Mouse (Mus musculus) granulocyte monocyte progenitor cell, adult 5-6 weeks (primary cell): ENCODE data around the gene Adamtsl1. TPM values are rescaled to one million over a fixed set of nuclear protein-coding genes. Genes with fewer than 3 reads are reported as not detected.
A peak's percentile ranks its signal among the peaks of the same experiment; 100 is the strongest.

Experiments used
- ATAC-seq: replicated peaks from 2 replicates; pipeline ENCODE4 v1.8.0; 2016; ENCODE audit warnings: mild to moderate bottlenecking, moderate TSS enrichment, inconsistent platforms; ENCODE audit not compliant: poor library complexity, severe bottlenecking
- total RNA-seq, 2 experiments: library from RNA; stranded (forward) in 1 of 2; stranded (reverse) in 1 of 2; fragments of 200-712, 200-1000 nt in 1 of 2; fragments of >200 nt in 1 of 2; fragmentation: Nextera tagmentation in 1 of 2; gene quantifications; 2 replicates each; pipeline ENCODE4 v1.2.3; 2014 to 2017

Adamtsl1 gene
- total RNA-seq, 2 experiments from 2014 or later, result not detected

DNA sequence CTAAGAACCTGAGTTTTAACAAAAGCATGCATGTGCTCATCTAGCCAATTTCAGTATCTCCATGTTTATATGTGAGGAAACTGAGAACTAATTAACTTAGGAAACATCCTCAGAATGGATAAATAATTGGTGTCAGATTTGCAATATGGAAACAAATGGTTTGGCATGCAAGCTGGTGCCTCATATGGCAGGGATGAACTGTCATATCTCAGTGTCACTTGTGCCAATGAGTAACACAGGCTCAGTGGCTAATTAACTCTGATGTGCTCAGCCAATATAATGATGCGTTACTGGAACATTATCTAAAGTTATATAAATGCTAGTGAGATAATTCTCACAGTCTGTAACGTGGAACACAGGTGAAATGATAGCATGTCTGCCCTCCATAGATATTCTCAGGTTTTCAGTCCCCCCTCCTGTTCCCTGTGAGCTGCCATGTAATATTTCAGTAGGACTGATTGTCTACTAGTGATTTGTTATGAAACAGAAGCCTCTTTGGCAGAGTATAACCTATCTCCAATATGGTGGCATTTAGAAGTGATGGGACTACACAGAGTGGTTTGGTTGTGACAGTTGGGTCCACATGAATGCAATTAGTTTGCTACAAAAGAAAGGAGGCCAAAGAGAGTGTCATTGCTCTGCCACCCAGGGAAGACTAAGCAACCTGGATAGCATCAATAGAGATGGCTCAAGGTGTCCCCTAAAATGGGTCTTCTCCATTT, 376.1 kb downstream of the Adamtsl1 start:
- no peak for ATAC-seq

- ATAC-seq, result no peak
Observed at GRCm38 (mm10) chr4:85901316-85901715, 387.3 kb downstream of the Adamtsl1 start.

DNA sequence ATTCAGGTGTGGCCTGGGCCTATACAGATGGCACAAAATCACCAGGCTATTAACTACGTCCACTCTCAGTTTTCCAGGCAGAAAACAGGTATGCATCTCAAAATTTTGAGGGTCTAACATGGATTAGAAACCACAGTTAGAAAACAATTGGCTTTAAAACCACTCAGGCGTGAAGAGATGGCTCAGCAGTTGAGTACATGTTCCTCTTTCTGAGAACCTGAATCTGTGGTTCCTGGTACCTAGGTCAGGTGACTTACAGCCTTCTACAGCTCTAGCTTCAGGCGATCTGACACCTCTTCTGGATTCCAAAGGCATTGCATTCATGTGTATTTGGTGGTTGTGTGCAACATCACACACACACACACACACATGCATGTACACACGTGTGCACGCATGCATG, 390.2 kb downstream of the Adamtsl1 start:
- no peak for ATAC-seq

GRCm38 (mm10) chr4:85916034-85916433, 402.1 kb downstream of the Adamtsl1 start:
- ATAC-seq, result no peak

- no peak for ATAC-seq
Observed at GRCm38 (mm10) chr4:85918366-85918765, 404.4 kb downstream of the Adamtsl1 start.

DNA sequence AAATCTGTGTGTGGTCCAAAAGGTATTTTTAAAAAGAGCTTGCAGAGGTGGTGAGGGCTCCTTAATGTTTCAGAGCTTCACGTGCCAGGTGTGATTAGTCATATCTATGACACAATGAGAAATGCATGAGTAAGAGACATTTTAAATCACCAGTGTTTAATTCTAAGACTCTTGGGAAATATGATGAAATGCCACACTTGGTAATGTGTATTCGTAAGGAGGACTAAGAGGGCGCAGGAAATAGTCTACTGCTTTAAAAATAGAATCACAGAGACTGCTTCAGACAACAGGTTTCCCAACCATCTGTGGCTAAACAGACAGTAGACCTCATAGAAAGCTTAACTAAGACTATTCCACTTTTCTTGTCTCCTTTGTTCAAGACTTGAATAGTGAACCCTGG, 406.5 kb downstream of the Adamtsl1 start:
- 0 out of 2 replicates have a peak, but pooled peaks have one; percentile 14 for ATAC-seq

GRCm38 (mm10) chr4:85922741-85923140, 408.8 kb downstream of the Adamtsl1 start:
- no peak for ATAC-seq

- no peak for ATAC-seq
Observed at GRCm38 (mm10) chr4:85932129-85932528, 418.2 kb downstream of the Adamtsl1 start.

DNA sequence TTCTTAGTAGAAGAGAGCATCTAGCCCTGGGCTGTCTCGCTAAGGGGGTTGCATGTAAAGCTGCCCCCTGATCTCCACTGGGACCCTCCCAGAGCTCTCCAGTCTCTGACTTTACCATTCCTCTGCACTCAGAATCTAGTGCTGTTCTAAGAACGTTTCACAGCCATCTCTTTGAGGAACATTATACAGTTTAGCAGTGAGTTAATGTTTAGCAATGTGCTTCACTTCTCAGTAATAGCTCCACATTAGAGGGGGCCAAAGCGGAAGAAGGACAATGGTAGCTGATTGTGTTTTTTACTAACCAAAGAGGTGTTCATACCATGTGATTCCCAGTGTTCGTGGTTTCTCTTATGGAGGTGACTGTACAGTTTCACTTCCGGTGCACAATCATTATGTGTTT, 425.5 kb downstream of the Adamtsl1 start:
- no peak; the same call in 1 of the 2 replicates for ATAC-seq

GRCm38 (mm10) chr4:85941857-85942256, 427.9 kb downstream of the Adamtsl1 start:
- ATAC-seq, result no peak

- peak; percentile 94 for ATAC-seq
Observed at GRCm38 (mm10) chr4:85953590-85953989, 439.6 kb downstream of the Adamtsl1 start.

- ATAC-seq, result no peak
Observed at GRCm38 (mm10) chr4:85955387-85955786, 441.4 kb downstream of the Adamtsl1 start.

GRCm38 (mm10) chr4:85957266-85957665, 443.3 kb downstream of the Adamtsl1 start:
- no peak for ATAC-seq

DNA sequence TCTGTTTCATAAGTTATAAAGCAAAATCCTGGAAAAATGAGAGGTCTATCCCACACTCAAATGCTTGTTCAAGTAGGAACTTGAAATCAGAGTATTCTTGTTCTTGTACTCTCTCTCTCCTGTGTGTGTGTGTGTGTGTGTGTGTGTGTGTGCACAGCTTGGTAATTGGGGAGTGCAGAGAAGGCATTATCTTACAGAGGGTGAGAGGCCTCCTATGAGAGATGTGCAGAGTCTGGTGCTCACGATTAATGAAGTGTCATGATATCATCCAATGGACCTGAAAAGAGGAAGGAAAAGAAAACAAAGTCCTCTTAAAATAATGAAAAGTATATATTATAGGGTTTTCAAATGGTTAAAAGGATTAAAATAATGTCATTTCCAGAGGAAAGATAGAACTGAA, 443.9 kb downstream of the Adamtsl1 start:
- ATAC-seq, result no peak

GRCm38 (mm10) chr4:85959019-85959418, 445.0 kb downstream of the Adamtsl1 start:
- ATAC-seq, result no peak

- ATAC-seq, result no peak
Observed at GRCm38 (mm10) chr4:85976188-85976587, 462.2 kb downstream of the Adamtsl1 start.

DNA sequence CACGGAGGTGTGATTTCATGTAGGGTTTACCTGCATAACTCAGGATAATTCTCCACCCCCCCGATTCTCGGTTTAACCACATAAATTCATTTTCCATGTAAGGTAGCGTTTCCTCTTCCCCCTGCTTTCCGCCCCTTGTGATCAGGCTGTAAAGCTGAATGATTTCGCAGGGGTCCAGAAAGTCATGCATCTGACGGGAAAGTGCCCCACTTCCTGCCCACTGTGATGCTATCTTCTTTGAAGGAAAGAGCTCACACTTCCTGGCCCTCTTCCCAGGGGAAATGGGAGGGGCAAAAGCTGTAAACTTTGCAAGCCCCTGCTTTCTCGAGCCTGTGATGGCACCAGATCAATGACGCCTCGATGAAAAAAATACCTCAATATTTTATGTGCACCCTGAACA, 465.2 kb downstream of the Adamtsl1 start:
- ATAC-seq, result no peak

- ATAC-seq, result no peak
Observed at GRCm38 (mm10) chr4:86006596-86006995, 492.6 kb downstream of the Adamtsl1 start.

DNA sequence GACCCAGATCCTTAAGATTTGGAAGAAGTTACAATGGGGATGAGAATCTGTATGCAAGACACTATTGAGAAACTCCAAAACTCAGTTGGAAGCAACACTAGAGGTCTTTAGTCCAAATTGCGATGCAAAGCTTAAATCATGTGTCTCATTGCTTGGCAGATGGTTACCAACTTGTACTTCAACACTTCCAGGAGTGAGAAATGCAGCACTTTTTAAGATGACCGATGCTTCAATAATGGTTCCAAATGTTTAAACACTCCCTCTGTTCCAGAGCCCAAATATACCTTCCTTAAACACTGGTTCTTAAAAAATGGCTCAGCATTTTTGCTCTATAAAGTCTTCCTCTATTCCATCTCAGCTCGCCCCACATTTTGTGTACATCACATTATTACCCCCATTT, 499.7 kb downstream of the Adamtsl1 start:
- ATAC-seq, result no peak

GRCm38 (mm10) chr4:86018928-86019327, 505.0 kb downstream of the Adamtsl1 start:
- ATAC-seq, result no peak

DNA sequence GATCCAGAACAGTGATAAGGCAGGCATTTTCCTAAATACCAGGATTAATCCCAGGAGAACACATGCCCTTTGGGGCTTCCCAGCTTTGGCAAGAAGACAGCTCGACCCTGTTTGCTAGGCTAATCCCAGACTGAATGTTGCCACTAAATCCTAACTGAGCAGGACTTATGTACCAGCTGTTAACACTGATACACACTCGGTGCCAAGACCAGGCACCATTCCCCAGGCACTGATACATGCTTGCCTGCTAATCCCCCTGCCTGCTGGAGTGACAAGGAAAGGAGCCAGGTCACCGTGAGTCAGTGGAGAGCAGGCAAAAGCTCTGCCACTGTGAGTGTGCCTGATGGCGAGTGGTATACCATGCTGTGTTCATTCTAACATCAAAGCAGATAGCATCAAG, 505.6 kb downstream of the Adamtsl1 start:
- ATAC-seq, result no peak

DNA sequence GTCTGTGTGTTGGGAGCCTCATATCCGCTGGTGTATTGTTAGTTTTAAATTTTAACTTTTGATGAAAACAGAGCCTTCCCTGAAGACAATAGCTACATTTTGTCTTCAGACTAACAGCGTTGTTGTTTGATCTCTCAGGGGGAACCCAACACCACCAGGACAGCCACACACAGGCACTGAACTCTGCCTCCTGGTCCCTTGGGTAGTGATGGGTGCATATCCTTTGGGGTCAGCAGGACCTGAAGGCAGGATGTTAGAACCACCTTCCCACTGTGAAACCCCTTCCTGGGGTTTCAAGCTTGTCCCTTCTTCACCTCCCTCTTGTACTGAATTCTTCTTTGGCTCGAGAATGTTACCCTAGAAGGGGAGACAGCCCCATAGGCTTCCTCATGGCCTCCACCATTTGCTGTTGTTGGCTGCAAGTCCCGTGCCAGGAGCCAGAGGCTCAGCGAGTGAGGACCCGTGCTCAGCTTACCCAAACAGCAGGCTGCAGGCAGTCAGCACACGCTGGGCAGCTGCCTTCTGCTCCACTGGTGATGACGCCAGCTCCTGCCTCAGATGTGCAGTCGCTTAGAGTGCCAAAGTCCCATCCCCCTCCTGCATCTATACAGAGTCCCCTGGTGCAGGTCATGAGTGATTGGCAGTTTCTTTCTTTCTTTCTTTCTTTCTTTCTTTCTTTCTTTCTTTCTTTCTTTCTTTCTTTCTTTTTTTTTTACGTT, 506.6 kb downstream of the Adamtsl1 start:
- no peak for ATAC-seq
